Mouse (Mus musculus) kidney, postnatal 0 days (tissue): ENCODE measurements around the gene Ush2a. TPM values are rescaled to one million over a fixed set of nuclear protein-coding genes. Genes with fewer than 3 reads are reported as not detected.

Experiments
- ATAC-seq: fragments of 200-750 bp; cut with Nextera tagmentation; replicated peaks from 2 replicates; pipeline ENCODE4 v1.8.0; 2017; ENCODE audit warnings: low read depth, moderate number of reproducible peaks, moderate TSS enrichment, moderate library complexity; ENCODE audit not compliant: low FRiP score
- DNase-seq: peaks from one replicate; pipeline ENCODE4 v3.0.0-alpha.2; 2016; ENCODE audit warnings: low spot score
- H3K27ac ChIP-seq: fragments of 300-500 bp; sonication (generic); 2 replicates; pipeline ENCODE4 v1.5.1; 2014; ENCODE audit warnings: mild to moderate bottlenecking
- H3K27me3 ChIP-seq: fragments of 300-500 bp; sonication (generic); 2 replicates; pipeline ENCODE4 v1.6.1; 2014; ENCODE audit warnings: low read length, mixed read lengths; ENCODE audit not compliant: insufficient read depth
- H3K36me3 ChIP-seq: fragments of 300-500 bp; sonication (generic); 2 replicates; pipeline ENCODE4 v1.6.1; 2014; ENCODE audit warnings: low read length, mixed read lengths; ENCODE audit not compliant: insufficient read depth
- H3K4me1 ChIP-seq: fragments of 300-500 bp; sonication (generic); replicated peaks from 2 replicates; pipeline ENCODE4 v1.6.1; 2014; ENCODE audit warnings: antibody characterized with exemption, low read length, mixed read lengths; ENCODE audit not compliant: insufficient read depth
- H3K4me2 ChIP-seq: fragments of 300-500 bp; sonication (generic); 2 replicates; pipeline ENCODE4 v1.6.1; 2014; ENCODE audit warnings: mild to moderate bottlenecking, low read length, moderate library complexity, mixed read lengths
- H3K4me3 ChIP-seq: fragments of 300-500 bp; sonication (generic); replicated peaks from 2 replicates; pipeline ENCODE4 v1.5.1; 2014; ENCODE audit warnings: low read depth, low read length
- H3K9ac ChIP-seq: fragments of 300-500 bp; sonication (generic); 2 replicates; pipeline ENCODE4 v1.6.1; 2014; ENCODE audit warnings: low read depth, low read length
- H3K9me3 ChIP-seq: fragments of 300-500 bp; sonication (generic); replicated peaks from 2 replicates; pipeline ENCODE4 v1.6.1; 2016; ENCODE audit warnings: low read length, inconsistent platforms, mixed read lengths
- CTCF ChIP-seq: IDR thresholded peaks from 2 replicates; pipeline ENCODE4 v1.5.1; 2016; ENCODE audit warnings: antibody characterized with exemption, low read depth, mild to moderate bottlenecking, moderate library complexity
- WGBS: fragments of 180-500 bp; shearing (Covaris S2); extraction: QIAGEN DNeasy Blood & Tissue Kit; methylation state at CpG from one replicate; pipeline ENCODE4 v1.1.7; 2014; 5-methylcytosine and 5-hydroxymethylcytosine counted together
- polyA plus RNA-seq: library from polyadenylated mRNA; unstranded; fragments of >200 nt; fragmentation: Nextera tagmentation; extraction: Ambion mirVana; gene quantifications from 2 replicates; pipeline ENCODE4 v1.2.1, GENCODE M21; 2015

Gene Ush2a
- polyA plus RNA-seq, 1 experiment from 2014 or later, result not detected

- no peak overlapping the region for H3K4me2 ChIP-seq
Measured at GRCm38 (mm10) chr1:188320204-188320603, 58.4 kb downstream of the Ush2a start.

GRCm38 (mm10) chr1:188321534-188321933 lies 59.7 kb downstream of the Ush2a start:
- 88% methylated on average over 7 of the region's 7 CpGs for WGBS
- H3K4me1 ChIP-seq, result no peaks in the 10 kb centered on the region
- no peaks in the 10 kb centered on the region for H3K36me3 ChIP-seq
- TF ChIP-seq CTCF, result peak; percentile 48
- no peak overlapping the region for H3K27ac ChIP-seq
- no peak overlapping the region for H3K9ac ChIP-seq
- H3K27me3 ChIP-seq, result no peaks in the 10 kb centered on the region
- no peak overlapping the region for H3K4me2 ChIP-seq
- H3K4me3 ChIP-seq, result no peak overlapping the region
- no peaks in the 10 kb centered on the region for H3K9me3 ChIP-seq
- no peak for ATAC-seq
- no peak for DNase-seq

More at GRCm38 (mm10) chr1:188320204-188320603, 58.4 kb downstream of the Ush2a start:
- Histone ChIP-seq H3K4me3 (no peak overlapping the region), H3K9me3 (no peaks in the 10 kb centered on the region), H3K9ac (no peak overlapping the region), H3K36me3 (no peaks in the 10 kb centered on the region), H3K4me1 (no peaks in the 10 kb centered on the region), H3K27me3 (no peaks in the 10 kb centered on the region), H3K27ac (no peak overlapping the region)
- no peak for DNase-seq
- no peak for TF ChIP-seq CTCF
- WGBS, result 62% methylated on average over 4 of the region's 4 CpGs
- no peak for ATAC-seq

- no peak for TF ChIP-seq CTCF
Measured at GRCm38 (mm10) chr1:188330406-188330805, 68.6 kb downstream of the Ush2a start.

GRCm38 (mm10) chr1:188333936-188334335 lies 72.1 kb downstream of the Ush2a start:
- no peaks in the 10 kb centered on the region for H3K27me3 ChIP-seq
- H3K4me1 ChIP-seq, result no peaks in the 10 kb centered on the region
- no peak for DNase-seq
- TF ChIP-seq CTCF, result no peak
- no peaks in the 10 kb centered on the region for H3K9me3 ChIP-seq
- no peak for ATAC-seq
- WGBS, result 72% methylated on average over 2 of the region's 2 CpGs
- no peak overlapping the region for H3K4me3 ChIP-seq
- H3K36me3 ChIP-seq, result no peaks in the 10 kb centered on the region
- no peak overlapping the region for H3K9ac ChIP-seq
- H3K4me2 ChIP-seq, result no peak overlapping the region
- no peak overlapping the region for H3K27ac ChIP-seq

More at GRCm38 (mm10) chr1:188330406-188330805, 68.6 kb downstream of the Ush2a start:
- no peaks in the 10 kb centered on the region for H3K27me3 ChIP-seq
- ATAC-seq, result no peak
- no peak for DNase-seq
- H3K4me3 ChIP-seq, result no peak overlapping the region
- no peaks in the 10 kb centered on the region for H3K36me3 ChIP-seq
- no peak overlapping the region for H3K27ac ChIP-seq
- H3K9ac ChIP-seq, result no peak overlapping the region
- H3K4me1 ChIP-seq, result no peaks in the 10 kb centered on the region
- 81% methylated on average over 2 of the region's 2 CpGs for WGBS
- H3K9me3 ChIP-seq, result no peaks in the 10 kb centered on the region
- no peak overlapping the region for H3K4me2 ChIP-seq

- ATAC-seq, result no peak
- Histone ChIP-seq H3K27ac (no peak overlapping the region), H3K9me3 (no peaks in the 10 kb centered on the region), H3K4me2 (no peak overlapping the region), H3K36me3 (no peaks in the 10 kb centered on the region), H3K27me3 (no peaks in the 10 kb centered on the region), H3K9ac (no peak overlapping the region), H3K4me3 (no peak overlapping the region), H3K4me1 (no peaks in the 10 kb centered on the region)
- WGBS, result 57% methylated on average over 2 of the region's 2 CpGs
- no peak for DNase-seq
- TF ChIP-seq CTCF, result no peak
Measured at GRCm38 (mm10) chr1:188347762-188348161, 85.9 kb downstream of the Ush2a start.

GRCm38 (mm10) chr1:188354726-188355125 lies 92.9 kb downstream of the Ush2a start:
- TF ChIP-seq CTCF, result no peak
- Histone ChIP-seq H3K9ac (no peak overlapping the region), H3K4me1 (no peaks in the 10 kb centered on the region), H3K27ac (no peak overlapping the region), H3K4me3 (no peak overlapping the region), H3K9me3 (no peaks in the 10 kb centered on the region), H3K36me3 (no peaks in the 10 kb centered on the region), H3K4me2 (no peak overlapping the region), H3K27me3 (no peaks in the 10 kb centered on the region)
- WGBS, result 80% methylated on average over 2 of the region's 2 CpGs
- no peak for ATAC-seq
- no peak for DNase-seq

GRCm38 (mm10) chr1:188363548-188363947 lies 101.7 kb downstream of the Ush2a start:
- Histone ChIP-seq H3K9ac (no peak overlapping the region), H3K4me3 (no peak overlapping the region), H3K27ac (no peak overlapping the region), H3K36me3 (no peaks in the 10 kb centered on the region), H3K9me3 (no peaks in the 10 kb centered on the region), H3K4me2 (no peak overlapping the region), H3K27me3 (no peaks in the 10 kb centered on the region), H3K4me1 (no peaks in the 10 kb centered on the region)
- 76% methylated on average over 3 of the region's 3 CpGs for WGBS
- no peak for DNase-seq
- TF ChIP-seq CTCF, result no peak
- no peak for ATAC-seq
